Mouse (Mus musculus) intestine, embryonic 16.5 days (tissue): ENCODE results near the gene Car4. TPM values are rescaled to one million over a fixed set of nuclear protein-coding genes. Genes with fewer than 3 reads are reported as not detected.

ENCODE experiments used
- ATAC-seq: fragments of 200-750 bp; cut with Nextera tagmentation; 2 replicates; pipeline ENCODE4 v1.8.0; 2017; ENCODE audit warnings: moderate TSS enrichment, moderate library complexity
- H3K27ac ChIP-seq: fragments of 300-500 bp; sonication (generic); 2 replicates; pipeline ENCODE4 v1.5.1; 2014; ENCODE audit warnings: mild to moderate bottlenecking, low read length
- H3K27me3 ChIP-seq: fragments of 300-500 bp; sonication (generic); replicated peaks from 2 replicates; pipeline ENCODE4 v1.6.1; 2014; ENCODE audit warnings: low read length, control low read depth, mixed read lengths; ENCODE audit not compliant: control insufficient read depth, insufficient read depth
- H3K36me3 ChIP-seq: fragments of 300-500 bp; sonication (generic); 2 replicates; pipeline ENCODE4 v1.6.1; 2014; ENCODE audit warnings: low read length, control low read depth; ENCODE audit not compliant: control insufficient read depth, insufficient read depth
- H3K4me1 ChIP-seq: fragments of 300-500 bp; sonication (generic); 2 replicates; pipeline ENCODE4 v1.6.1; 2014; ENCODE audit warnings: low read length, control low read depth, mixed read lengths; ENCODE audit not compliant: control insufficient read depth, insufficient read depth
- H3K4me2 ChIP-seq: fragments of 300-500 bp; sonication (generic); 2 replicates; pipeline ENCODE4 v1.6.1; 2014; ENCODE audit warnings: low read depth, low read length, control low read depth
- H3K4me3 ChIP-seq: fragments of 300-500 bp; sonication (generic); 2 replicates; pipeline ENCODE4 v1.5.1; 2014; ENCODE audit warnings: mild to moderate bottlenecking, low read length
- H3K9ac ChIP-seq: fragments of 300-500 bp; sonication (generic); 2 replicates; pipeline ENCODE4 v1.6.1; 2014; ENCODE audit warnings: low read depth, low read length
- H3K9me3 ChIP-seq: fragments of 300-500 bp; sonication (generic); 2 replicates; pipeline ENCODE4 v1.6.1; 2016; ENCODE audit warnings: low read length, control low read depth; ENCODE audit not compliant: control insufficient read depth
- WGBS: fragments of 180-500 bp; shearing (Covaris S2); extraction: QIAGEN DNeasy Blood & Tissue Kit; methylation state at CpG from one replicate; pipeline ENCODE4 v1.1.7; 2014; 5-methylcytosine and 5-hydroxymethylcytosine counted together
- polyA plus RNA-seq: library from polyadenylated mRNA; unstranded; fragments of >200 nt; fragmentation: Nextera tagmentation; extraction: Ambion mirVana; gene quantifications from 2 replicates; pipeline ENCODE4 v1.2.1, GENCODE M21; 2015

Gene Car4
- polyA plus RNA-seq, 1 experiment from 2014 or later = 0.15 TPM

- no peaks in the 10 kb centered on the region for H3K36me3 ChIP-seq
- no peak overlapping the region for H3K9ac ChIP-seq
- 76% methylated on average over 4 of the region's 4 CpGs for WGBS
- peaks cover 19% of the 10 kb centered on the region for H3K27me3 ChIP-seq
- H3K4me1 ChIP-seq = peaks cover 12% of the 10 kb centered on the region
- H3K4me2 ChIP-seq = no peak overlapping the region
- ATAC-seq = no peak
- no peak overlapping the region for H3K27ac ChIP-seq
- no peaks in the 10 kb centered on the region for H3K9me3 ChIP-seq
- no peak overlapping the region for H3K4me3 ChIP-seq
Observed at GRCm38 (mm10) chr11:84962536-84962935, 5.0 kb downstream of the Car4 start.

- 81% methylated on average over 3 of the region's 3 CpGs for WGBS
Observed at GRCm38 (mm10) chr11:84963556-84963955, 6.0 kb downstream of the Car4 start.

GRCm38 (mm10) chr11:84966696-84967095 is 9.1 kb downstream of the Car4 start:
- no peak overlapping the region for H3K4me3 ChIP-seq
- no peaks in the 10 kb centered on the region for H3K36me3 ChIP-seq
- no peak overlapping the region for H3K27ac ChIP-seq
- 0 out of 2 replicates have a peak, but pooled peaks cover 2% of the 10 kb centered on the region for H3K4me1 ChIP-seq
- no peaks in the 10 kb centered on the region for H3K9me3 ChIP-seq
- no peak for ATAC-seq
- H3K27me3 ChIP-seq = no peaks in the 10 kb centered on the region
- no peak overlapping the region for H3K9ac ChIP-seq
- 78% methylated on average over 4 of the region's 4 CpGs for WGBS
- no peak overlapping the region for H3K4me2 ChIP-seq

More at GRCm38 (mm10) chr11:84963556-84963955, 6.0 kb downstream of the Car4 start:
- no peaks in the 10 kb centered on the region for H3K9me3 ChIP-seq
- peaks cover 9% of the 10 kb centered on the region for H3K27me3 ChIP-seq
- H3K36me3 ChIP-seq = no peaks in the 10 kb centered on the region
- no peak overlapping the region for H3K4me3 ChIP-seq
- ATAC-seq = no peak
- H3K4me2 ChIP-seq = no peak overlapping the region
- peaks cover 5% of the 10 kb centered on the region; the same call in 1 of the 2 replicates for H3K4me1 ChIP-seq
- no peak overlapping the region for H3K27ac ChIP-seq
- H3K9ac ChIP-seq = no peak overlapping the region

GRCm38 (mm10) chr11:84967113-84967512 is 9.5 kb downstream of the Car4 start:
- H3K9ac ChIP-seq = no peak overlapping the region
- peaks cover 6% of the 10 kb centered on the region; the same call in 1 of the 2 replicates for H3K4me1 ChIP-seq
- no peak overlapping the region for H3K4me2 ChIP-seq
- ATAC-seq = peak; percentile 14; the same call in 1 of the 2 replicates
- no peaks in the 10 kb centered on the region for H3K9me3 ChIP-seq
- no peaks in the 10 kb centered on the region for H3K27me3 ChIP-seq
- no peak overlapping the region for H3K4me3 ChIP-seq
- no peak overlapping the region for H3K27ac ChIP-seq
- H3K36me3 ChIP-seq = no peaks in the 10 kb centered on the region
- WGBS = 31% methylated on average over 5 of the region's 5 CpGs

GRCm38 (mm10) chr11:84968309-84968708 is 10.7 kb downstream of the Car4 start:
- H3K4me2 ChIP-seq = no peak overlapping the region
- H3K27me3 ChIP-seq = no peaks in the 10 kb centered on the region
- no peak overlapping the region for H3K4me3 ChIP-seq
- no peak for ATAC-seq
- no peak overlapping the region for H3K27ac ChIP-seq
- H3K4me1 ChIP-seq = peaks cover 12% of the 10 kb centered on the region; the same call in 1 of the 2 replicates
- no peaks in the 10 kb centered on the region for H3K9me3 ChIP-seq
- no peaks in the 10 kb centered on the region for H3K36me3 ChIP-seq
- no peak overlapping the region for H3K9ac ChIP-seq
- 68% methylated on average over 4 of the region's 4 CpGs for WGBS

- WGBS = 46% methylated on average over 6 of the region's 6 CpGs
- H3K36me3 ChIP-seq = no peaks in the 10 kb centered on the region
- ATAC-seq = no peak
- no peak overlapping the region for H3K4me3 ChIP-seq
- H3K27me3 ChIP-seq = no peaks in the 10 kb centered on the region
- H3K4me1 ChIP-seq = peaks cover 12% of the 10 kb centered on the region; the same call in 1 of the 2 replicates
- H3K9ac ChIP-seq = no peak overlapping the region
- H3K4me2 ChIP-seq = no peak overlapping the region
- no peaks in the 10 kb centered on the region for H3K9me3 ChIP-seq
- H3K27ac ChIP-seq = no peak overlapping the region
Observed at GRCm38 (mm10) chr11:84968775-84969174, 11.2 kb downstream of the Car4 start.

- no peaks in the 10 kb centered on the region for H3K9me3 ChIP-seq
- WGBS = 53% methylated on average over 3 of the region's 3 CpGs
Observed at GRCm38 (mm10) chr11:84972067-84972466, 14.5 kb downstream of the Car4 start.

GRCm38 (mm10) chr11:84973661-84974060 is 16.1 kb downstream of the Car4 start:
- Histone ChIP-seq H3K4me2 (no peak overlapping the region), H3K27me3 (no peaks in the 10 kb centered on the region), H3K9ac (no peak overlapping the region), H3K36me3 (no peaks in the 10 kb centered on the region), H3K27ac (no peak overlapping the region), H3K4me3 (no peak overlapping the region), H3K4me1 (peaks cover 11% of the 10 kb centered on the region; the same call in 1 of the 2 replicates), H3K9me3 (no peaks in the 10 kb centered on the region)
- WGBS = 54% methylated on average over 5 of the region's 5 CpGs
- no peak for ATAC-seq

More at GRCm38 (mm10) chr11:84972067-84972466, 14.5 kb downstream of the Car4 start:
- Histone ChIP-seq H3K4me1 (peaks cover 12% of the 10 kb centered on the region; the same call in 1 of the 2 replicates), H3K27me3 (no peaks in the 10 kb centered on the region), H3K4me2 (no peak overlapping the region), H3K4me3 (no peak overlapping the region), H3K9ac (no peak overlapping the region), H3K36me3 (no peaks in the 10 kb centered on the region), H3K27ac (no peak overlapping the region)
- ATAC-seq = peak; percentile 62; the same call in 1 of the 2 replicates

- peaks cover 9% of the 10 kb centered on the region; the same call in 1 of the 2 replicates for H3K4me1 ChIP-seq
- no peak overlapping the region for H3K27ac ChIP-seq
- H3K9ac ChIP-seq = no peak overlapping the region
- no peaks in the 10 kb centered on the region for H3K27me3 ChIP-seq
- no peak for ATAC-seq
- 59% methylated on average over 7 of the region's 7 CpGs for WGBS
- no peaks in the 10 kb centered on the region for H3K36me3 ChIP-seq
- no peaks in the 10 kb centered on the region for H3K9me3 ChIP-seq
- no peak overlapping the region for H3K4me2 ChIP-seq
- H3K4me3 ChIP-seq = no peak overlapping the region
Observed at GRCm38 (mm10) chr11:84974582-84974981, 17.0 kb downstream of the Car4 start.

GRCm38 (mm10) chr11:84976706-84977105 is 19.1 kb downstream of the Car4 start:
- 83% methylated on average over 3 of the region's 3 CpGs for WGBS
- no peaks in the 10 kb centered on the region for H3K36me3 ChIP-seq
- ATAC-seq = no peak
- H3K9me3 ChIP-seq = no peaks in the 10 kb centered on the region
- peaks cover 9% of the 10 kb centered on the region; the same call in 1 of the 2 replicates for H3K4me1 ChIP-seq
- H3K9ac ChIP-seq = no peak overlapping the region
- no peak overlapping the region for H3K4me2 ChIP-seq
- H3K4me3 ChIP-seq = no peak overlapping the region
- no peak overlapping the region for H3K27ac ChIP-seq
- H3K27me3 ChIP-seq = no peaks in the 10 kb centered on the region
